Mouse (Mus musculus) liver, embryonic 13.5 days (tissue): Measurements from ENCODE around the gene Vmn1r81. TPM values are rescaled to one million over a fixed set of nuclear protein-coding genes. Genes with fewer than 3 reads are reported as not detected.

Experiments
- ATAC-seq: fragments of 200-750 bp; cut with Nextera tagmentation; 2 replicates; pipeline ENCODE4 v1.8.0; 2017; ENCODE audit warnings: low read depth, mild to moderate bottlenecking, moderate number of reproducible peaks, moderate library complexity
- DNase-seq: peaks from one replicate; pipeline ENCODE4 v3.0.0; 2022
- H3K27ac ChIP-seq: fragments of 300-500 bp; sonication (generic); 2 replicates; pipeline ENCODE4 v1.5.1; 2015; ENCODE audit warnings: moderate library complexity, mild to moderate bottlenecking, inconsistent platforms
- H3K27me3 ChIP-seq: fragments of 300-500 bp; sonication (generic); 2 replicates; pipeline ENCODE4 v1.6.1; 2015; ENCODE audit warnings: mild to moderate bottlenecking, inconsistent platforms
- H3K36me3 ChIP-seq: fragments of 300-500 bp; sonication (generic); 2 replicates; pipeline ENCODE4 v1.6.1; 2015; ENCODE audit warnings: mild to moderate bottlenecking, inconsistent platforms
- H3K4me1 ChIP-seq: fragments of 300-500 bp; sonication (generic); replicated peaks from 2 replicates; pipeline ENCODE4 v1.6.1; 2015; ENCODE audit warnings: inconsistent platforms
- H3K4me2 ChIP-seq: fragments of 300-500 bp; sonication (generic); 2 replicates; pipeline ENCODE4 v1.6.1; 2015; ENCODE audit warnings: inconsistent platforms, mild to moderate bottlenecking, moderate library complexity
- H3K4me3 ChIP-seq: fragments of 300-500 bp; sonication (generic); replicated peaks from 2 replicates; pipeline ENCODE4 v1.5.1; 2015; ENCODE audit warnings: mild to moderate bottlenecking, inconsistent platforms
- H3K9ac ChIP-seq: fragments of 300-500 bp; sonication (generic); 2 replicates; pipeline ENCODE4 v1.6.1; 2015; ENCODE audit warnings: mild to moderate bottlenecking, inconsistent platforms
- H3K9me3 ChIP-seq: fragments of 300-500 bp; sonication (generic); replicated peaks from 2 replicates; pipeline ENCODE4 v1.6.1; 2016; ENCODE audit warnings: inconsistent platforms
- WGBS: fragments of 180-500 bp; shearing (Covaris S2); methylation state at CpG from one replicate; pipeline ENCODE4 v1.1.7; 2015; ENCODE audit not compliant: insufficient replicate concordance; 5-methylcytosine and 5-hydroxymethylcytosine counted together
- polyA plus RNA-seq: library from polyadenylated mRNA; unstranded; fragments of >200 nt; fragmentation: Nextera tagmentation; extraction: Ambion mirVana; gene quantifications from 2 replicates; pipeline ENCODE4 v1.2.1, GENCODE M21; 2015

The Vmn1r81 gene
- not detected in 2 replicates for polyA plus RNA-seq

GRCm38 (mm10) chr7:12268169-12268568 lies at the start of gene Vmn1r81:
TSS of gene Vmn1r81 (minus strand) at chr7:12268269.
- Histone ChIP-seq H3K27ac (no peak within 1 kb of the TSS), H3K9me3 (no peaks in the 10 kb centered on the region), H3K9ac (no peak within 1 kb of the TSS), H3K4me2 (no peak within 1 kb of the TSS), H3K4me3 (no peak within 1 kb of the TSS), H3K36me3 (no peaks in the 10 kb centered on the region), H3K27me3 (no peaks in the 10 kb centered on the region), H3K4me1 (no peaks in the 10 kb centered on the region)
- WGBS: 30% methylated on average over 1 of the region's 1 CpGs
- no peak for DNase-seq
- ATAC-seq: no peak

- no peaks in the 10 kb centered on the region for H3K4me1 ChIP-seq
- H3K27ac ChIP-seq: no peak within 1 kb of the TSS
- DNase-seq (no peak), ATAC-seq (no peak)
- no peak within 1 kb of the TSS for H3K4me2 ChIP-seq
- H3K4me3 ChIP-seq: no peak within 1 kb of the TSS
- H3K36me3 ChIP-seq: no peaks in the 10 kb centered on the region
- no peaks in the 10 kb centered on the region for H3K27me3 ChIP-seq
- H3K9ac ChIP-seq: no peak within 1 kb of the TSS
- H3K9me3 ChIP-seq: no peaks in the 10 kb centered on the region
- 32% methylated on average over 2 of the region's 2 CpGs for WGBS
Measured at GRCm38 (mm10) chr7:12300130-12300529, 32.1 kb upstream of the Vmn1r81 start, which contains the start of gene Vmn1r82. TSS of gene Vmn1r82 (plus strand) at chr7:12300430.

GRCm38 (mm10) chr7:12204141-12204540 lies 63.9 kb downstream of the Vmn1r81 start:
- Histone ChIP-seq H3K27ac (no peak overlapping the region), H3K9me3 (peaks cover 4% of the 10 kb centered on the region; the same call in 1 of the 2 replicates), H3K4me2 (no peak overlapping the region), H3K4me1 (no peaks in the 10 kb centered on the region), H3K36me3 (no peaks in the 10 kb centered on the region), H3K27me3 (no peaks in the 10 kb centered on the region), H3K4me3 (no peak overlapping the region), H3K9ac (no peak overlapping the region)
- 50% methylated on average over 2 of the region's 2 CpGs for WGBS
- ATAC-seq (no peak), DNase-seq (no peak)

Other genes with a start within 250 kb of the Vmn1r81 start
- not detected in 2 replicates for gene Vmn1r77, start 231.5 kb downstream of the Vmn1r81 start, polyA plus RNA-seq
- gene Vmn1r78, start 118.0 kb downstream of the Vmn1r81 start, polyA plus RNA-seq: not detected in 2 replicates
- gene Vmn1r79, start 97.0 kb downstream of the Vmn1r81 start, polyA plus RNA-seq: not detected in 2 replicates
- gene Vmn1r80, start 79.0 kb downstream of the Vmn1r81 start, polyA plus RNA-seq: not detected in 2 replicates
- not detected in 2 replicates for gene Vmn1r82, start 32.2 kb upstream of the Vmn1r81 start, polyA plus RNA-seq
- gene Vmn1r83, start 61.2 kb upstream of the Vmn1r81 start, polyA plus RNA-seq: not detected in 2 replicates
- not detected in 2 replicates for gene Vmn1r84, start 101.0 kb upstream of the Vmn1r81 start, polyA plus RNA-seq
- 0.58 and 0.88 TPM in 2 replicates for gene Zfp551, start 154.5 kb upstream of the Vmn1r81 start, polyA plus RNA-seq
- 2.8 and 4.6 TPM in 2 replicates for gene Zfp606, start 210.0 kb upstream of the Vmn1r81 start, polyA plus RNA-seq
- gene 2900092C05Rik, start 244.2 kb upstream of the Vmn1r81 start, polyA plus RNA-seq: not detected in 2 replicates